Mouse (Mus musculus) regulatory T cell (primary cell): ENCODE measurements at regions not wholly inside any gene's neighbourhood (a gene's known extent, or its start where the extent isn't known, plus 50 kb on each side); places are given as distances from the start of the nearest gene placed in this dataset.
"Not testable (repeated sequence)": the region's sequence is repeated elsewhere in the genome, so short reads cannot be mapped to it uniquely, and the experiment has no call there.

Experiments used
- in situ Hi-C: fragments of 300-600 bp; cut with MboI, MseI; formaldehyde crosslinking; loops from one replicate; pipeline ENCODE4 v1.15.1; 2025; ENCODE audit warnings: high pct_unique_total_duplicates

GRCm38 (mm10) chr2:3864872-3865271 is 152.6 kb upstream of the Frmd4a start:
- in situ Hi-C loops: no loop called here

- in situ Hi-C loops: not testable (repeated sequence)
These were observed 150.8 kb upstream of the Frmd4a start for GRCm38 (mm10) chr2:3866736-3867135.

GRCm38 (mm10) chr2:3869701-3870100 is 147.8 kb upstream of the Frmd4a start:
- in situ Hi-C loops: no loop called here

- in situ Hi-C loops: no loop called here
These were observed 145.8 kb upstream of the Frmd4a start for GRCm38 (mm10) chr2:3871748-3872147.

GRCm38 (mm10) chr2:3887000-3887399 is 130.5 kb upstream of the Frmd4a start:
- in situ Hi-C loops: no loop called here

GRCm38 (mm10) chr2:3887845-3888433 is 129.6 kb upstream of the Frmd4a start:
- in situ Hi-C loops: no loop called here

GRCm38 (mm10) chr2:3889381-3889780 is 128.1 kb upstream of the Frmd4a start:
- in situ Hi-C loops: no loop called here

GRCm38 (mm10) chr2:3890462-3890861 is 127.1 kb upstream of the Frmd4a start:
- in situ Hi-C loops: no loop called here

GRCm38 (mm10) chr2:3907026-3907425 is 110.5 kb upstream of the Frmd4a start:
- in situ Hi-C loops: loop anchor here (10.0 kb wide), 1 partner anchor 188 kb away; no protein-coding TSS in a partner anchor

GRCm38 (mm10) chr2:3908192-3908591 is 109.3 kb upstream of the Frmd4a start:
- in situ Hi-C loops: loop anchor here (10.0 kb wide), 1 partner anchor 187 kb away; no protein-coding TSS in a partner anchor

GRCm38 (mm10) chr2:3910086-3910891 is 107.2 kb upstream of the Frmd4a start:
- in situ Hi-C loops: no loop called here

GRCm38 (mm10) chr2:3915141-3915540 is 102.4 kb upstream of the Frmd4a start:
- in situ Hi-C loops: no loop called here

- in situ Hi-C loops: no loop called here
These were observed 101.2 kb upstream of the Frmd4a start for GRCm38 (mm10) chr2:3916365-3916764.

GRCm38 (mm10) chr2:3918156-3918555 is 99.4 kb upstream of the Frmd4a start:
- in situ Hi-C loops: no loop called here

GRCm38 (mm10) chr2:3919893-3920292 is 97.6 kb upstream of the Frmd4a start:
- in situ Hi-C loops: no loop called here

- in situ Hi-C loops: not testable (repeated sequence)
These were observed 96.4 kb upstream of the Frmd4a start for GRCm38 (mm10) chr2:3921084-3921483.

- in situ Hi-C loops: no loop called here
These were observed 94.8 kb upstream of the Frmd4a start for GRCm38 (mm10) chr2:3922739-3923138.

GRCm38 (mm10) chr2:3924696-3925095 is 92.8 kb upstream of the Frmd4a start:
- in situ Hi-C loops: no loop called here

- in situ Hi-C loops: no loop called here
These were observed 92.3 kb upstream of the Frmd4a start for GRCm38 (mm10) chr2:3925199-3925598.

- in situ Hi-C loops: no loop called here
These were observed 91.4 kb upstream of the Frmd4a start for GRCm38 (mm10) chr2:3926129-3926528.

GRCm38 (mm10) chr2:3927141-3927810 is 90.2 kb upstream of the Frmd4a start:
- in situ Hi-C loops: no loop called here

- in situ Hi-C loops: no loop called here
These were observed 89.7 kb upstream of the Frmd4a start for GRCm38 (mm10) chr2:3927853-3928252.

- in situ Hi-C loops: no loop called here
These were observed 86.9 kb upstream of the Frmd4a start for GRCm38 (mm10) chr2:3930650-3931049.
